9 mouse cellular contexts compared by ENCODE assay signal in the genomic region with DNA sequence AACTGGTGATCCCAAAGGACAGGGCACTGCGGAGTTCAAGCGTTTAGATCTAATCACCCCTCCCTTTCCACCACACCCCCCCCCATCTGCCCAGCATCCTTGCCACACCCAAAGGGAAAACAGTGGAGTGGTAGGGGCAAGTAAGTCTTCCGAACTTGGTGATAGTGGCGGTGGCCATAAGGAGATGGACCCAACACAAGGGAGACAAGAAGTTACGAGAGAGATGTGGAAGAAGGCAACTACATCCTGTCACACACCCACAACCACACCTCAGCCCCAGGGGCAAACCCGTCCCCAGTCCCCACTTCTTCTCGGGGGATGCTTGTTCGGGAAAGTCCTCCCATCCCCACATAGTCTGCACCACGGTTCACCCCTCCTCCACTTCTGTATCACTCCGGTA. TPM values are rescaled to one million over a fixed set of nuclear protein-coding genes. Genes with fewer than 3 reads are reported as not detected.
DNase-seq lines count a peak whose midpoint lies in the region; ATAC-seq and TF ChIP-seq lines count a peak whose summit lies in the region.
"Had no signal": no experiment of that assay in that cellular context is flagged by ENCODE, and none has a peak within 500 bp of the region (broad histone marks: within the 10 kb centered on the region; RNA-seq: fewer than 3 reads in every experiment).

No protein-coding gene starts in this region.

- peak overlapping the region; percentile 95 for H3K4me3 ChIP-seq in gastrocnemius, adult 2 months
- peak overlapping the region; percentile 62 for H3K4me3 ChIP-seq in hindbrain, embryonic 14.5 days (replicated peaks; ENCODE audit: low read length)
- peak overlapping the region; percentile 74 for H3K4me3 ChIP-seq in midbrain, embryonic 10.5 days

- intact Hi-C loops in gastrocnemius, adult 2 months (cut with DNase I), result loop anchor here (10.0 kb wide), 1 partner anchor 125 kb away; the partner anchor contains the start of gene Sec22a
- intact Hi-C loops in gastrocnemius, postnatal 14 days (cut with DNase I; ENCODE audit: low total_unique reads), result no loop called here

- no peaks in the 10 kb centered on the region for H3K27me3 ChIP-seq in hindbrain, embryonic 14.5 days (ENCODE audit: control insufficient read depth, insufficient read depth, low read length)
- H3K27me3 ChIP-seq in midbrain, embryonic 10.5 days (ENCODE audit: low read depth, poor library complexity, severe bottlenecking), result peaks cover 16% of the 10 kb centered on the region

- H3K9me3 ChIP-seq in hindbrain, embryonic 14.5 days (ENCODE audit: control insufficient read depth, low read length), result no peaks in the 10 kb centered on the region
- H3K9me3 ChIP-seq in midbrain, embryonic 10.5 days (replicated peaks), result no peaks in the 10 kb centered on the region

- H3K9ac ChIP-seq in hindbrain, embryonic 14.5 days, result peak overlapping the region; percentile 67

- H3K4me2 ChIP-seq in hindbrain, embryonic 14.5 days (replicated peaks), result peak overlapping the region; percentile 89

- H3K4me1 ChIP-seq in hindbrain, embryonic 14.5 days (replicated peaks; ENCODE audit: control insufficient read depth, insufficient read depth, low read length), result 0 out of 2 replicates have a peak, but pooled peaks cover 8% of the 10 kb centered on the region
- H3K4me1 ChIP-seq in midbrain, embryonic 10.5 days, result peaks cover 57% of the 10 kb centered on the region

- DNase-seq in gastrocnemius, adult 2 months, result no peak
- DNase-seq in gastrocnemius, postnatal 14 days, result no peak
- peak; percentile 8 for DNase-seq in R1 (ENCODE audit: low read depth, low spot score)
- DNase-seq in hindbrain, embryonic 14.5 days (ENCODE audit: low spot score), result no peak
- no peak for DNase-seq in midbrain, embryonic 10.5 days (ENCODE audit: low spot score)
- DNase-seq in frontal cortex, postnatal 14 days (ENCODE audit: low spot score in 2 of 2), result no peak
- no peak for DNase-seq in left cerebral cortex, adult 18-20 months (ENCODE audit: low spot score in 2 of 2)
- DNase-seq in spleen, postnatal 14 days (ENCODE audit: low spot score in 2 of 2), result no peak
- DNase-seq: cerebellum, postnatal 25 days had no signal

- H3K27ac ChIP-seq in gastrocnemius, adult 2 months, result peak overlapping the region; percentile 78
- H3K27ac ChIP-seq in hindbrain, embryonic 14.5 days, result no peak overlapping the region
- peak overlapping the region; percentile 85; the same call in 1 of the 2 replicates for H3K27ac ChIP-seq in midbrain, embryonic 10.5 days (replicated peaks)

- no peaks in the 10 kb centered on the region for H3K36me3 ChIP-seq in hindbrain, embryonic 14.5 days (replicated peaks; ENCODE audit: control insufficient read depth, insufficient read depth)
- H3K36me3 ChIP-seq in midbrain, embryonic 10.5 days, result no peaks in the 10 kb centered on the region

- WGBS in hindbrain, embryonic 14.5 days, result 10% methylated on average over 10 of the region's 10 CpGs
- 16% methylated on average over 10 of the region's 10 CpGs for WGBS in midbrain, embryonic 10.5 days

- TF ChIP-seq CTCF in gastrocnemius, adult 2 months (IDR thresholded peaks at IDR 0.05), result no peak

- ATAC-seq in hindbrain, embryonic 14.5 days (ENCODE audit: low FRiP score), result peak; percentile 3; the same call in 1 of the 2 replicates

RNA-seq across cellular contexts. Expression of gene Pdia5, which starts 0.9 kb away (rescaled TPM):
- 1 to 10 TPM; 1.2 to 2.5 TPM for total RNA-seq in gastrocnemius, adult 2 months (2021)
- total RNA-seq in gastrocnemius, postnatal 14 days (2021), result 1 to 10 TPM; 6.7 TPM
- polyA plus RNA-seq in hindbrain, embryonic 14.5 days (2014; fragmentation: Nextera tagmentation; extraction: Ambion mirVana), result 6.8 and 8.3 TPM in 2 replicates
- polyA plus RNA-seq in midbrain, embryonic 10.5 days (2016; fragmentation: Nextera tagmentation; extraction: Ambion mirVana), result 20.9 and 24.5 TPM in 2 replicates
- 1 to 10 TPM; 3.1 to 3.5 TPM for total RNA-seq in left cerebral cortex, adult 18-20 months (2021)

RNA-seq across cellular contexts. Expression of gene Sema5b, which starts 51.2 kb away (rescaled TPM):
- total RNA-seq in gastrocnemius, adult 2 months (2021), result under 1 TPM; 0.22 to 0.26 TPM
- 1 to 10 TPM; 1.1 to 2.1 TPM for total RNA-seq in gastrocnemius, postnatal 14 days (2021)
- polyA plus RNA-seq in hindbrain, embryonic 14.5 days (2014; fragmentation: Nextera tagmentation; extraction: Ambion mirVana), result 15.4 and 16.7 TPM in 2 replicates
- polyA plus RNA-seq in midbrain, embryonic 10.5 days (2016; fragmentation: Nextera tagmentation; extraction: Ambion mirVana), result 59.1 and 72.3 TPM in 2 replicates
- 10 to 100 TPM; 12.7 to 16.0 TPM for total RNA-seq in left cerebral cortex, adult 18-20 months (2021)

Comparison
In these comparisons a context has a peak if more than half of its experiments do, and no peak if none do; other contexts are left out.
1. RNA of gene Sema5b, which starts 51.2 kb away (total RNA-seq): 12.7 to 16.0 TPM in left cerebral cortex, adult 18-20 months; 1.1 to 2.1 TPM in gastrocnemius, postnatal 14 days and 0.22 to 0.26 TPM in gastrocnemius, adult 2 months; every median in the first group is over 4 times any median in the second.
2. Peak in every context shown above with its lines, with median percentiles within 50 percentile points of each other: H3K4me3 ChIP-seq.